Mouse (Mus musculus): ENCODE data around the gene Cyp19a1. TPM values are rescaled to one million over a fixed set of nuclear protein-coding genes. Genes with fewer than 3 reads are reported as not detected.

Cyp19a1 gene
- polyA plus RNA-seq (2014; fragmentation: Illumina TruSeq; extraction: RNeasy Lipid Tissue Mini Kit (QIAGEN cat#74804); ENCODE audit: low read depth, low replicate concordance), result not detected

GRCm38 (mm10) chr9:54268010-54268409, at the start of gene Cyp19a1:
Gene Cyp19a1, minus strand, starts transcription at chr9:54268110.

GRCm38 (mm10) chr9:54286331-54286987, 18.5 kb upstream of the Cyp19a1 start, which contains the start of gene Gldn:
Gene Gldn, plus strand, starts transcription at chr9:54286486.

Other genes starting within 250 kb of the Cyp19a1 start
- 0.40 TPM for gene Tnfaip8l3, start 199.7 kb downstream of the Cyp19a1 start, polyA plus RNA-seq (2014; fragmentation: Illumina TruSeq; extraction: RNeasy Lipid Tissue Mini Kit (QIAGEN cat#74804); ENCODE audit: low read depth, low replicate concordance)
- gene Gldn, start 18.4 kb upstream of the Cyp19a1 start, polyA plus RNA-seq (2014; fragmentation: Illumina TruSeq; extraction: RNeasy Lipid Tissue Mini Kit (QIAGEN cat#74804); ENCODE audit: low read depth, low replicate concordance), result 2.6 TPM
- 15.2 TPM for gene Dmxl2, start 233.5 kb upstream of the Cyp19a1 start, polyA plus RNA-seq (2014; fragmentation: Illumina TruSeq; extraction: RNeasy Lipid Tissue Mini Kit (QIAGEN cat#74804); ENCODE audit: low read depth, low replicate concordance)

Data from adipose tissue, adult 10 weeks (tissue).